Mouse (Mus musculus) ES-Bruce4 (cell line): ENCODE results near the gene Pitpnm1. TPM values are rescaled to one million over a fixed set of nuclear protein-coding genes. Genes with fewer than 3 reads are reported as not detected.

Source experiments
- H3K27ac ChIP-seq: 2 replicates; pipeline ENCODE4 v1.5.1; 2012; ENCODE audit warnings: low read length, inconsistent platforms; ENCODE audit not compliant: insufficient read depth
- H3K27me3 ChIP-seq: 2 replicates; pipeline ENCODE4 v1.6.1; 2012; ENCODE audit warnings: mild to moderate bottlenecking, low read length, inconsistent platforms; ENCODE audit not compliant: control insufficient read depth, poor library complexity, insufficient read depth, severe bottlenecking
- H3K36me3 ChIP-seq: 2 replicates; pipeline ENCODE4 v1.6.1; 2012; ENCODE audit warnings: inconsistent platforms, mild to moderate bottlenecking, low read length, moderate library complexity; ENCODE audit not compliant: control insufficient read depth, poor library complexity, insufficient read depth, severe bottlenecking
- H3K4me1 ChIP-seq: one replicate; pipeline ENCODE4 v1.8.1; 2011; ENCODE audit warnings: low read length; ENCODE audit not compliant: control insufficient read depth, insufficient read depth
- H3K4me3 ChIP-seq: 2 replicates; pipeline ENCODE4 v1.5.1; 2011; ENCODE audit warnings: low read depth, mild to moderate bottlenecking, low read length
- H3K9ac ChIP-seq: 2 replicates; pipeline ENCODE4 v1.6.1; 2012; ENCODE audit warnings: low read depth, mild to moderate bottlenecking, inconsistent platforms; ENCODE audit not compliant: poor library complexity, severe bottlenecking
- H3K9me3 ChIP-seq: replicated peaks from 2 replicates; pipeline ENCODE4 v1.6.1; 2012; ENCODE audit warnings: mild to moderate bottlenecking, low read length, inconsistent platforms; ENCODE audit not compliant: control insufficient read depth, poor library complexity, insufficient read depth, severe bottlenecking
- CTCF ChIP-seq: IDR thresholded peaks from one replicate; pipeline ENCODE4 v1.8.1; 2011; ENCODE audit warnings: low read depth, low read length
- EP300 ChIP-seq: IDR thresholded peaks from 2 replicates; pipeline ENCODE4 v1.6.1; 2011; ENCODE audit warnings: low read depth, low read length; ENCODE audit not compliant: insufficient read depth
- POLR2A ChIP-seq: IDR thresholded peaks from one replicate; pipeline ENCODE4 v1.8.1; 2011; ENCODE audit warnings: low read length; ENCODE audit not compliant: insufficient read depth
- polyA plus RNA-seq: library from polyadenylated mRNA; stranded (reverse); fragments of >200 nt; gene quantifications from 2 replicates; pipeline ENCODE4 v1.2.4, GENCODE M21; 2011; ENCODE audit warnings: low read depth; ENCODE audit not compliant: missing spikeins, insufficient read depth, insufficient read length

Pitpnm1 gene
- polyA plus RNA-seq: 9.8 and 11.2 TPM in 2 replicates

DNA sequence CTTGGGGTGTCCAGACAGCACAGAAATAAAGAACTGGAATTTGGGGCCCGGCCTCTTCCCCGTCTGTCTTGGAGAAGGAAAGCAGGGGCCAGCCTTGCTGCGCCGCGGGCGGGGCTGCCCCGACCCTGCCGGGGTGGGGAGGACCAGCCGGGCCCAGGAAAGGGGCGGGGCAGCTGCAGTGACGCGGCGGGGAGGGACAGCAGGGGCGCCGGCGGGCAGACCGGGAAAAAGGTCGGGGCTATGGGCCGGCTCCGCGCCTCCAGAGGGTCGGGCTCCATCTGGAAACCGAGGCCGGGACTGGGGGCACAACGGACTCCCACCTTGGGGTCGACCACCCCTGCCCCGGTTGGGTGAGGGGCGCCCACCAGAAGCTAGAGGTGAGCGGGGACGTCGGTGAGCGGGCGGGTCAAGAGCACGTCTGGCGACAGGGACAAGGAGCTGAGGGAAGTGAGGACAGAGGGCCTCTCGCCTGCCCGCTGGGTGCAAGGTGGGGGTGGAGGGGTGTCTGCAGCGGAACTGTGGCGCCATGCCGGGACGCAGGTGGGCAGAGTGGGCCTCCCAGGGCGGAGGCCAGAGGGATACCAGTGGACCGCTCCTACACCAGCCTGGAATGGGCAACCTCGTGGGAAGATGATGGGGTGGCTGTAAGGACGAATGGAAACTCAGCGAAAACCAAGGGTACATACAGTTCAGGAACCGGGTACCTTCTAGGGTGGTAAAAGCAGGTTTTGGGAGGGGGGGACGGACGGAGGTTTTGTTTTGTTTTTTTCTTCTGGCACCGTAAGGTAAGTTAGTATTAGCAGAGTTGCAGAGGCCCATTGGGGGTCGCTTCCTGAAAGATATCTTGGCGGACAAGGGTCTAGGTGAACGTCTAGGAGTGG is at the start of gene Pitpnm1:
Gene Pitpnm1 (plus strand): TSS at position 162 of the 881 bp plus-strand sequence.
- Histone ChIP-seq H3K4me3 (peak within 1 kb of the TSS; percentile 62), H3K27ac (no peak within 1 kb of the TSS), H3K9ac (peak within 1 kb of the TSS; percentile 32), H3K4me1 (peaks cover 2% of the 10 kb centered on the region), H3K9me3 (no peaks in the 10 kb centered on the region), H3K36me3 (no peaks in the 10 kb centered on the region), H3K27me3 (no peaks in the 10 kb centered on the region)
- TF ChIP-seq CTCF (no peak), EP300 (no peak), POLR2A (no peak)

DNA sequence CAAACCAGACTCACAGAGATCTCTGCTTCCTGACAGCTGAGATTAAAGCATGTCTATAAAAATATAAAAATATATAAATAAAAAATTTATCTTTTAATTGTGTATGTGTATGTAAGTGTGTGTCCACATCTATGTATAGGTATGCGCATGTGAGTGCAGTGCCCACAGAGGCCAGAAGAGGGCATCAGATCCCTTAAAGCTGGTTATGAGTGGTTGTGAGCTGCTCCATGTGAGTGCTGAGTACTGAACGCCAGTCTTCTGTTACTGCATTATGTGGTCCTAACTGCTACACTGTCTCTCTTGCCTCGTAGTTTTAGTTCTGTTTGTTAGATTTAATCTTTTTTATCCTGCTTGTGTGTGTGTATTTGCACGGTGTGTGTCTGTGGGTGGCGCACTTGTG is 48.8 kb upstream of the Pitpnm1 start:
- H3K9me3 ChIP-seq: no peaks in the 10 kb centered on the region
- no peaks in the 10 kb centered on the region for H3K27me3 ChIP-seq
- no peak overlapping the region for H3K27ac ChIP-seq
- H3K9ac ChIP-seq: no peak overlapping the region
- no peaks in the 10 kb centered on the region for H3K36me3 ChIP-seq
- no peaks in the 10 kb centered on the region for H3K4me1 ChIP-seq
- no peak overlapping the region for H3K4me3 ChIP-seq
- TF ChIP-seq EP300: no peak
- peak; percentile 21 for TF ChIP-seq CTCF
- TF ChIP-seq POLR2A: no peak

DNA sequence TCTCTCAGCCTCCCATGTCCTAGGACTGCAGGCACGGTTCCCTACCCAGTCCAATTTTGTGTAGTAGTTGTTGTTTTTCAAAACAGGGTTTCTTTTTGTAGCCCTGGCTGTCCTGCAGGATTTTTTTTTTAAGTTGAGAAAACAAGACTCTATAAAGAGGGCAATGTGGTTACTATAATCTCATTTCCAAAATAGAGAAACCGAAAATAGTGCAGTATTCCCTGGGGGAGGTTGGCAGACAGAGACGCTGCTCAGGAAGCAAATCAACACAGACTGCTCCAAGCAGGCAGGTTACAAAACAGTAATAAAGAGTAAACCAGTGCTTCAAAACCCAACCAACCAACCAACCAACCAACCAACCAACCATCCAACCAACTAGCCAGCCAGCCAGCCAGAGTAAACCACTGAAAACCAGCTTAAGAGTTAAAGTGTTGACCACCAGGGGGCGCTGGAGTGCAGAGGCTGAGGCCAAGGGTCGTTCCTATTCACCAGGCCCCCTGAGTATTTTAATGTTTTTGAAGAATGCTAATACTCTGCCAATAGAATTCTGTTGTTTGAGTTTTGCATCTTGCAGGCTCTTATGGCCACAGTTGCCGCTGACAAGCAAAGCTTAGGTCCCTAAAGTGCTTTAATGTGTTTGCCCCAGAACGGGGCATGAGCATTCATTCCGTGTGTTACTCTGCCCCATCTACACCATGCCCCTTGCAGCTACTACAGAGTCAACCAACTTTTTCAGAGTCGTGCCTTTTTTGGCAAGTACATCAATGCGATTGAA is 47.9 kb upstream of the Pitpnm1 start:
- Histone ChIP-seq H3K4me1 (peaks cover 2% of the 10 kb centered on the region), H3K27me3 (no peaks in the 10 kb centered on the region), H3K4me3 (no peak overlapping the region), H3K9ac (no peak overlapping the region), H3K9me3 (no peaks in the 10 kb centered on the region), H3K36me3 (no peaks in the 10 kb centered on the region), H3K27ac (no peak overlapping the region)
- no peak for TF ChIP-seq POLR2A
- no peak for TF ChIP-seq EP300
- peak; percentile 87 for TF ChIP-seq CTCF

DNA sequence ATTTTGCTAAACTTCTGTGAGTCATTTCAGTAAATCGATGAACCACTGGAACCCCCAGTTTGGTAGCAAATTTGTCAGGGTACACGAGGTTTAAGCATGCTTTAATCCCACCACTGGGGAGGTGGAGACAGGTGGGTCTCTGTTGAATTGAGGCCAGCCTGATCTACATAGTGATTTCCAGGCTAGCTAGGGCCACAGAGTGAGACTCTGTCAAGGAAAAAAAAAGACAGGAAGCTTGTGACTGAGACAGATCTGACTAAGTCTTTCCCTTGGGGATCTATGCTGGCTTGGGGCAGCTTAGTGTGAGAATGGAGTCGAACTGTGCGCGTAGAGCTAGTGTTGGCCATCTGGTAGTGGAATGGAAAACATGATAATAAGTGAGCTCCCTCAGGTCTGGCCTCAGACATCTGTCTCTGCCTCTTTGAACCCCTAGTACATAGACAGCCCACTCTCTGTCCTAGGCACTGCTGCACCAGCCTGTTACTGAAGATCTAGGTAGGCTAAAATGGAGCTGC is 47.2 kb upstream of the Pitpnm1 start:
- Histone ChIP-seq H3K9ac (no peak overlapping the region), H3K9me3 (no peaks in the 10 kb centered on the region), H3K27ac (no peak overlapping the region), H3K36me3 (no peaks in the 10 kb centered on the region), H3K27me3 (no peaks in the 10 kb centered on the region), H3K4me3 (no peak overlapping the region), H3K4me1 (peaks cover 4% of the 10 kb centered on the region)
- TF ChIP-seq POLR2A (no peak), CTCF (no peak), EP300 (no peak)

DNA sequence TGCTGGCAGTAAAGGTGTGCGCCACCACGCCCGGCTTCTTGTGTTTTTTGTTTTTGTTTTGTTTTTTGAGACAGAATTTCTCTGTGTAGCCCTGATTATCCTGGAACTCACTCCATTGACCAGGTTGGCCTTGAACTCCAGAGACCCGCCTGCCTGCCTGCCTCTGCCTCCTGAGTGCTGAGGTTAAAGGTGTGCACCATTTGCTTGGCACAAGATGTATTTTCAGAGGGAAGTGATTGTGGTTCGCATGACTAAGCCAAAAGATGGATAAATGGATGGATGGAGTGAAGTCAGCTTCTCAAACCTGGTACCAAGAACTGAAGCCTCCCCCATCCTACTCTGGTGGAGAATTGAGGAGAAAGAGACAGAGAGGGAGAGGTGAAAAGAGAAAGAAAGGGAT is 45.2 kb upstream of the Pitpnm1 start:
- TF ChIP-seq CTCF (no peak), POLR2A (no peak), EP300 (no peak)
- H3K9me3 ChIP-seq: no peaks in the 10 kb centered on the region
- H3K27me3 ChIP-seq: no peaks in the 10 kb centered on the region
- no peaks in the 10 kb centered on the region for H3K36me3 ChIP-seq
- H3K4me1 ChIP-seq: peaks cover 17% of the 10 kb centered on the region
- H3K27ac ChIP-seq: no peak overlapping the region
- no peak overlapping the region for H3K4me3 ChIP-seq
- no peak overlapping the region for H3K9ac ChIP-seq
